Mouse (Mus musculus) embryonic facial prominence, embryonic 14.5 days (tissue): Measurements from ENCODE around the gene C5ar1. TPM values are rescaled to one million over a fixed set of nuclear protein-coding genes. Genes with fewer than 3 reads are reported as not detected.
"Not testable (repeated sequence)": the region's sequence is repeated elsewhere in the genome, so short reads cannot be mapped to it uniquely, and the experiment has no call there.

Experiments used
- ATAC-seq: fragments of 200-750 bp; cut with Nextera tagmentation; 2 replicates; pipeline ENCODE4 v1.8.0; 2017; ENCODE audit warnings: low read depth, moderate number of reproducible peaks, moderate TSS enrichment
- DNase-seq: peaks from one replicate; pipeline ENCODE4 v3.0.0-alpha.2; 2015; ENCODE audit warnings: low spot score
- H3K27ac ChIP-seq: fragments of 300-500 bp; sonication (generic); replicated peaks from 2 replicates; pipeline ENCODE4 v1.5.1; 2014; ENCODE audit warnings: low read depth, mild to moderate bottlenecking, low read length, moderate library complexity
- H3K27me3 ChIP-seq: fragments of 300-500 bp; sonication (generic); replicated peaks from 2 replicates; pipeline ENCODE4 v1.6.1; 2014; ENCODE audit warnings: low read length; ENCODE audit not compliant: control insufficient read depth, insufficient read depth
- H3K36me3 ChIP-seq: fragments of 300-500 bp; sonication (generic); 2 replicates; pipeline ENCODE4 v1.6.1; 2014; ENCODE audit warnings: low read length, mixed read lengths; ENCODE audit not compliant: control insufficient read depth, insufficient read depth
- H3K4me1 ChIP-seq: fragments of 300-500 bp; sonication (generic); 2 replicates; pipeline ENCODE4 v1.6.1; 2014; ENCODE audit warnings: antibody characterized with exemption, low read length; ENCODE audit not compliant: control insufficient read depth, insufficient read depth
- H3K4me2 ChIP-seq: fragments of 300-500 bp; sonication (generic); 2 replicates; pipeline ENCODE4 v1.6.1; 2014; ENCODE audit warnings: low read depth, mild to moderate bottlenecking, low read length, moderate library complexity, mixed read lengths
- H3K4me3 ChIP-seq: fragments of 300-500 bp; sonication (generic); 2 replicates; pipeline ENCODE4 v1.5.1; 2014; ENCODE audit warnings: low read depth, mild to moderate bottlenecking, low read length
- H3K9ac ChIP-seq: fragments of 300-500 bp; sonication (generic); 2 replicates; pipeline ENCODE4 v1.6.1; 2014; ENCODE audit warnings: low read depth, mild to moderate bottlenecking, low read length, moderate library complexity, mixed read lengths
- H3K9me3 ChIP-seq: fragments of 300-500 bp; sonication (generic); 2 replicates; pipeline ENCODE4 v1.6.1; 2016; ENCODE audit warnings: low read length; ENCODE audit not compliant: control insufficient read depth
- WGBS: fragments of 180-500 bp; shearing (Covaris S2); extraction: QIAGEN DNeasy Blood & Tissue Kit; methylation state at CpG from one replicate; pipeline ENCODE4 v1.1.7; 2014; 5-methylcytosine and 5-hydroxymethylcytosine counted together
- polyA plus RNA-seq: library from polyadenylated mRNA; unstranded; fragments of >200 nt; fragmentation: Nextera tagmentation; extraction: Ambion mirVana; gene quantifications from 2 replicates; pipeline ENCODE4 v1.2.1, GENCODE M21; 2014

Gene C5ar1
- 4.1 and 4.4 TPM in 2 replicates for polyA plus RNA-seq

DNA sequence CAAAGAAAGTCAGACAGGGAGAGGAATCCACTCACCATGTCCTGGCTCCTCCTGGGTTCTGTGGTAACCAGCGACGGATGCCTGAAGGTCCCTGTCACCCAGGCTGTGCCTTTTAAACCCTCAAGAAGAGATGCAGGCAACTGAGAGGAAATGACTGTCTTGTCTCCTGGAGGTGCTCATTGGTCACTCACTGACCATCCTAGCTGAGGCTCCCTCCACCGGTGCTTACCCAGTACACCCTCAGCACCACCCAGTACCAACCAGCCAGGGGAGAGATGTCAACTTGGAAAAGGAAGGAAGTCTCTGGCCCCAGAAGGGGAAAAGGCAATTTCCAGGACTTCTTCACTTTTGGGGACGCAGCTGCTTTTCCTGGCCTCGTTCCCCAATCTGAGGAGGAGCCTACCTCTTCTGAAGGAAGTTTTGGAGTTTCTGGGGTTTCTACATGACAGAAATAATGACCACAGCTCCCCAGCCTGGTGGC, at the start of gene C5ar1:
Gene C5ar1 (minus strand): TSS at position 431 of the 481 bp plus-strand sequence.
- Histone ChIP-seq H3K4me3 (no peak within 1 kb of the TSS), H3K4me1 (no peaks in the 10 kb centered on the region), H3K4me2 (no peak within 1 kb of the TSS), H3K9ac (no peak within 1 kb of the TSS), H3K27me3 (no peaks in the 10 kb centered on the region), H3K27ac (no peak within 1 kb of the TSS), H3K36me3 (no peaks in the 10 kb centered on the region), H3K9me3 (0 out of 2 replicates have a peak, but pooled peaks cover 5% of the 10 kb centered on the region)
- ATAC-seq: no peak
- no peak for DNase-seq
- WGBS: 73% methylated on average over 5 of the region's 5 CpGs

GRCm38 (mm10) chr7:16308555-16309317, 49.4 kb upstream of the C5ar1 start:
- no peaks in the 10 kb centered on the region for H3K36me3 ChIP-seq
- peak overlapping the region; percentile 90 for H3K4me2 ChIP-seq
- no peaks in the 10 kb centered on the region for H3K9me3 ChIP-seq
- peaks cover 22% of the 10 kb centered on the region for H3K4me1 ChIP-seq
- DNase-seq (no peak), ATAC-seq (no peak)
- peak overlapping the region; percentile 64 for H3K4me3 ChIP-seq
- H3K27me3 ChIP-seq: peaks cover 19% of the 10 kb centered on the region
- WGBS: 35% methylated on average over 16 of the region's 16 CpGs
- peak overlapping the region; percentile 46 for H3K27ac ChIP-seq
- H3K9ac ChIP-seq: peak overlapping the region; percentile 82; the same call in 1 of the 2 replicates

GRCm38 (mm10) chr7:16308093-16308492, 48.8 kb upstream of the C5ar1 start, which contains the start of gene Bbc3:
Gene Bbc3, plus strand, starts transcription at chr7:16308393.
- 63% methylated on average over 1 of the region's 1 CpGs for WGBS
- DNase-seq, H3K36me3 ChIP-seq, H3K9me3 ChIP-seq, ATAC-seq: not testable (repeated sequence)
- peak within 1 kb of the TSS; percentile 90 for H3K4me2 ChIP-seq
- peaks cover 19% of the 10 kb centered on the region for H3K4me1 ChIP-seq
- H3K27me3 ChIP-seq: peaks cover 19% of the 10 kb centered on the region
- peak within 1 kb of the TSS; percentile 46 for H3K27ac ChIP-seq
- H3K9ac ChIP-seq: peak within 1 kb of the TSS; percentile 82; the same call in 1 of the 2 replicates
- H3K4me3 ChIP-seq: peak within 1 kb of the TSS; percentile 64

- not testable (repeated sequence) for ATAC-seq, H3K27ac ChIP-seq, H3K4me3 ChIP-seq, H3K9ac ChIP-seq, H3K36me3 ChIP-seq, H3K4me2 ChIP-seq, H3K9me3 ChIP-seq, DNase-seq, H3K4me1 ChIP-seq
- H3K27me3 ChIP-seq: peaks cover 15% of the 10 kb centered on the region
- 61% methylated on average over 6 of the region's 6 CpGs for WGBS
Measured at GRCm38 (mm10) chr7:16307141-16307540, 47.8 kb upstream of the C5ar1 start.

DNA sequence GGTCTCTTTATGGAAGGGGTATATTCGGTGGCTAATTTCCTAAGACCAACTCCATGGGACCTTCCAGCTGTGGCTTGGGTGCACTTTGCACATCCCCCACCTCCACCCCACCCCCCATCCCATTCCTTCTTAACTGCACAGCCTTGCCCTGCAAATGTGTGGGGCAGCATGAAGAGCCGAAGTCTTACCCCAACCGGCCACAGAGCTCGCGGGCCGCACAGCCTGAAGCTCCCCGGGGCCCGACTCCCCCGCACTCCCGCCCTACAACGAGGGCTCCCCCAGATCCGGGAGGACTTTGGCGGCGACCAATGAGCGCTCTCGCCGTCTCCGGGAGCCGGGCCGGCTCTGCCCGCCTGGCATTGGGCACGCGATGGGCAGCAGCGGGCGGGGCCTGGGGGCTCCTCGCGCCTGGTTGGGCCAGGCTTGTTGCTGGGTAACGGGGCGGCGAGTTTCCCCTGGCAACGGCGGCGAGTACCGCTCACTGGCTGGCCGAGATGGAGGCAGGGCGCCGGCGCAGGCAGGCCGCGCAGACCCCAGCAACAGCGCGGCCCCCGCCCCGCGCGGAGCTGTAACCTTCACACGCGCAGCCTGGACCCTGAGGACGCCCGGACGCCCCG, 40.2 kb upstream of the C5ar1 start:
- Histone ChIP-seq H3K4me3 (peak overlapping the region; percentile 44), H3K27me3 (no peaks in the 10 kb centered on the region), H3K36me3 (no peaks in the 10 kb centered on the region), H3K4me1 (0 out of 2 replicates have a peak, but pooled peaks cover 13% of the 10 kb centered on the region), H3K9me3 (no peaks in the 10 kb centered on the region), H3K27ac (peak overlapping the region; percentile 55), H3K9ac (peak overlapping the region; percentile 63), H3K4me2 (peak overlapping the region; percentile 83)
- peak; percentile 93 for DNase-seq
- ATAC-seq: peak; percentile 86
- WGBS: under 1% methylated on average over 31 of the region's 52 CpGs

- no peaks in the 10 kb centered on the region for H3K27me3 ChIP-seq
- no peaks in the 10 kb centered on the region for H3K9me3 ChIP-seq
- 0 out of 2 replicates have a peak, but pooled peaks cover 13% of the 10 kb centered on the region for H3K4me1 ChIP-seq
- H3K4me3 ChIP-seq: peak overlapping the region; percentile 44
- H3K27ac ChIP-seq: 0 out of 2 replicates have a peak overlapping the region, but pooled peaks have one; percentile 18
- H3K4me2 ChIP-seq: peak overlapping the region; percentile 83
- no peaks in the 10 kb centered on the region for H3K36me3 ChIP-seq
- ATAC-seq (no peak), DNase-seq (no peak)
- H3K9ac ChIP-seq: no peak overlapping the region
- 83% methylated on average over 5 of the region's 5 CpGs for whole genome bisulfite sequencing
Measured at GRCm38 (mm10) chr7:16298927-16299326, 39.6 kb upstream of the C5ar1 start.

DNA sequence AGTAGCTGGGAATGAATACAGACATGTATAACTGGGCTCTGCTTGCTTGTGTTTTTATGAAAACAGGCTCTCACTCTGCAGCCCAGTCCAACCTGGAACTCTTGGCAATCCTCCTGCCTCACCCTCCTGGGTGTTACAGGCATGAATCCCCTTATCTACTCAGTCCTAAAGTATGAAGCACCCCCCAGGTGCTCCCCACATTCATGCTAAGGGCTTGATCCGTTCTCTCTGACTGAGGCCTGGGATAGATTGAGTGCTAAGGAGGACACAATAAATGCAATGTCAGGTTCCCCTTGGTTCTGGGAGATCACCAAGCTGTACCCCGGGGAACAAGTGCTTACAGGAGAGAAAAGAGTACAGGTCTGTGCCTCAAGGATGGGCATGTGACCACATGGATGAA, 38.3 kb upstream of the C5ar1 start:
- Histone ChIP-seq H3K36me3 (no peaks in the 10 kb centered on the region), H3K4me3 (no peak overlapping the region), H3K4me2 (no peak overlapping the region), H3K9me3 (no peaks in the 10 kb centered on the region), H3K4me1 (0 out of 2 replicates have a peak, but pooled peaks cover 13% of the 10 kb centered on the region), H3K9ac (no peak overlapping the region), H3K27ac (peak overlapping the region; percentile 73; the same call in 1 of the 2 replicates), H3K27me3 (no peaks in the 10 kb centered on the region)
- DNase-seq (no peak), ATAC-seq (no peak)
- WGBS: 62% methylated on average over 2 of the region's 2 CpGs

GRCm38 (mm10) chr7:16296766-16297390, 37.5 kb upstream of the C5ar1 start:
- peak; percentile 5; the same call in 1 of the 2 replicates for ATAC-seq
- Histone ChIP-seq H3K9ac (peak overlapping the region; percentile 59), H3K4me1 (0 out of 2 replicates have a peak, but pooled peaks cover 13% of the 10 kb centered on the region), H3K4me3 (peak overlapping the region; percentile 30), H3K9me3 (no peaks in the 10 kb centered on the region), H3K36me3 (no peaks in the 10 kb centered on the region), H3K27ac (peak overlapping the region; percentile 73), H3K4me2 (peak overlapping the region; percentile 59), H3K27me3 (no peaks in the 10 kb centered on the region)
- peak; percentile 91 for DNase-seq
- WGBS: 2% methylated on average over 18 of the region's 22 CpGs
